Mouse (Mus musculus) splenic B cell, adult 2 months (primary cell): ENCODE data around the gene Arpc1a.
"Not testable (repeated sequence)": the region's sequence is repeated elsewhere in the genome, so short reads cannot be mapped to it uniquely, and the experiment has no call there.

Experiments
- DNase-seq: peaks from one replicate; pipeline ENCODE4 v3.0.0-alpha.2; 2011; ENCODE audit warnings: low read depth, low spot score
- H3K27me3 ChIP-seq: 2 replicates; pipeline ENCODE4 v1.6.1; 2012; ENCODE audit warnings: mild to moderate bottlenecking, low read length, moderate library complexity, mixed read lengths; ENCODE audit not compliant: control insufficient read depth, poor library complexity, insufficient read depth, severe bottlenecking
- H3K36me3 ChIP-seq: 2 replicates; pipeline ENCODE4 v1.6.1; 2012; ENCODE audit warnings: mild to moderate bottlenecking, low read length, moderate library complexity, mixed read lengths; ENCODE audit not compliant: control insufficient read depth, poor library complexity, insufficient read depth, severe bottlenecking

Arpc1a gene

GRCm38 (mm10) chr5:145083632-145084451 lies at the start of gene Arpc1a, which contains the start of gene Kpna7:
Gene Arpc1a, plus strand, starts transcription at chr5:145083830.
Gene Kpna7, minus strand, starts transcription at chr5:145084030.
- no peaks in the 10 kb centered on the region for H3K27me3 ChIP-seq
- H3K36me3 ChIP-seq: peaks cover 6% of the 10 kb centered on the region; the same call in 1 of the 2 replicates
- DNase-seq: peak; percentile 97

DNA sequence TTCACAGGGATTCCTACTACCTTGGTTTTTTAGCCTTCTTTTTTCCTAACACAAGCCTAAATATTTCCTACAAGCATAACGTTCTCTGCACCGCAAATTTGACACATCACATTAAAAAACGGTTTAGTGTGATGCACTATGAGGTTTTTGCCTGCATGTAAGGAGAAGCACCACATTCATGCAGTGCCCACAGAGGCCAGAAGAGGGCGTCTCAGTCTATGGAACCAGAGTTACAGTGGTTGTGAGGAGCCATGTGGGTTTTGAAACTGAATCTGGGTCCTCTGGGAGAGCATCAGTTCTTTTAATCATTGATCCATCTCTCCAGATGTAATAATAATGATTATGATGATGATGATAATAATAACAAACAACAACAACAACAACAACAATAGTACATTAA lies 42.0 kb upstream of the Arpc1a start:
- peak; percentile 25 for DNase-seq
- Histone ChIP-seq H3K36me3 (no peaks in the 10 kb centered on the region), H3K27me3 (no peaks in the 10 kb centered on the region)

- not testable (repeated sequence) for DNase-seq, H3K27me3 ChIP-seq, H3K36me3 ChIP-seq
These were observed 40.9 kb upstream of the Arpc1a start, which contains the start of gene 1700018F24Rik for GRCm38 (mm10) chr5:145042690-145043089. Gene 1700018F24Rik, plus strand, starts transcription at chr5:145042990.

DNA sequence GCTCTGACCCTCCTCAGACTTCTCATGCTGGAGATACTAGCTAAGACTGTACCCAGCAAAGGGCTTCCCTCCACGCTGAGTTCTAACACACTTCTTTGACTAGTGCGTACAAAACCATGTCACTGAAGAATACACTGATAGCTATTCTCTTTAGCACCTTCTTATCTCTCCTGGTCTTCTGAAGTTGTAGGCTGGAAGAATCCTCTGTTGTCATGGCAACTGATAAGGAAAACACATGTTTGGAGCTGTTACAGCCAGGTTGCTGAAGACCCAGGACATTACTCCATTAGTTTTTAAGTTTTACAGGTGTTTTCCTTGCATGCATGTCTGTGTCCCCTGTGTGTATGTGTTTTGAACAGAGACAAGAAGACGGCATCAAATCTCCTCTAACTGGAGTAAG lies 29.4 kb upstream of the Arpc1a start:
- not testable (repeated sequence) for H3K27me3 ChIP-seq, DNase-seq, H3K36me3 ChIP-seq

GRCm38 (mm10) chr5:145057907-145058306 lies 25.7 kb upstream of the Arpc1a start:
- Histone ChIP-seq H3K36me3 (no peaks in the 10 kb centered on the region), H3K27me3 (no peaks in the 10 kb centered on the region)

DNA sequence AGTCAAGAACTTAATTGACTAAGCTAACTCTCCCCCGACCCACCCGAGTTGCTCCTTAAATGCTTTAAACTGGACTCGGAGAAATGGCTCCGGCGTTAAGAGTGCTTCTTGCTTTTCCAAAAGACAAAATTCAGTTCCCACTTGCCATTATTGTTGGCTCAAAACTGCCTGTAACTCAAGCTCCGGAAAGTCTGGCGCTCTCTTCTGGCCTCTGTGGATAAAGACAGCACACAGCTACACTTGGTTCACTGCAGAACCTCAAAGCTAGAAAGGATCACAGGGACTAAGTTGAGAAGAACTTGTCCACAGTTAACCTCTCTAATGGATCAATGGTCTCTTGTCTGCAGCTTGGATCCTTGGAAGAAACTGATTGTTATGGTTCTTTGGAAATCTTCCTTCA lies 24.9 kb upstream of the Arpc1a start:
- Histone ChIP-seq H3K27me3 (no peaks in the 10 kb centered on the region), H3K36me3 (no peaks in the 10 kb centered on the region)
- DNase-seq: no peak

More at GRCm38 (mm10) chr5:145057907-145058306, 25.7 kb upstream of the Arpc1a start:
- no peak for DNase-seq

GRCm38 (mm10) chr5:145059524-145059923 lies 24.1 kb upstream of the Arpc1a start:
- DNase-seq: no peak
- Histone ChIP-seq H3K36me3 (no peaks in the 10 kb centered on the region), H3K27me3 (no peaks in the 10 kb centered on the region)

GRCm38 (mm10) chr5:145064765-145065340 lies 18.8 kb upstream of the Arpc1a start:
- no peak for DNase-seq
- Histone ChIP-seq H3K27me3 (no peaks in the 10 kb centered on the region), H3K36me3 (no peaks in the 10 kb centered on the region)

- Histone ChIP-seq H3K36me3 (no peaks in the 10 kb centered on the region), H3K27me3 (no peaks in the 10 kb centered on the region)
- DNase-seq: no peak
These were observed 14.8 kb upstream of the Arpc1a start for GRCm38 (mm10) chr5:145068863-145069262.

GRCm38 (mm10) chr5:145069707-145070106 lies 13.9 kb upstream of the Arpc1a start:
- peak; percentile 82 for DNase-seq
- Histone ChIP-seq H3K27me3 (no peaks in the 10 kb centered on the region), H3K36me3 (no peaks in the 10 kb centered on the region)

- H3K36me3 ChIP-seq: no peaks in the 10 kb centered on the region
- H3K27me3 ChIP-seq: no peaks in the 10 kb centered on the region
- DNase-seq: peak; percentile 17
These were observed 12.3 kb upstream of the Arpc1a start for GRCm38 (mm10) chr5:145071342-145071741.

DNA sequence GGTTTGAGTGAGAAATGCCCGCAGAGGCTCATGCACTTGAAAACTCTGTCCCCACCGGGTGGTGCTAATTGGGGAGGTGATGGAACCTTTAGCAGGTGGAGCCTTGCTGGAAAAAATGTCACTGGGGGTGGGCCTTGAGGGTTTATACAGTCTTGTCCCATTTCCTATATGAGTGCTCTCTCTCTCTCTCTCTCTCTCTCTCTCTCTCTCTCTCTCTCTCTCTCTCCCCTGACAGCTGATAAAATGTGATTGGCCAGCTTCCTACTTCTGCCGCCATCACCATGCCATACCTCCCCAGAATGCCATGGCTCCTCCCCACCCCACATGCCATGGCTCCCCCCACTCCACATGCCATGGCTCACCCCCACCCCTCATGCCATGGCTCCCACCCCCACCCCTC lies 8.5 kb upstream of the Arpc1a start:
- no peaks in the 10 kb centered on the region for H3K36me3 ChIP-seq
- no peak for DNase-seq
- no peaks in the 10 kb centered on the region for H3K27me3 ChIP-seq

DNA sequence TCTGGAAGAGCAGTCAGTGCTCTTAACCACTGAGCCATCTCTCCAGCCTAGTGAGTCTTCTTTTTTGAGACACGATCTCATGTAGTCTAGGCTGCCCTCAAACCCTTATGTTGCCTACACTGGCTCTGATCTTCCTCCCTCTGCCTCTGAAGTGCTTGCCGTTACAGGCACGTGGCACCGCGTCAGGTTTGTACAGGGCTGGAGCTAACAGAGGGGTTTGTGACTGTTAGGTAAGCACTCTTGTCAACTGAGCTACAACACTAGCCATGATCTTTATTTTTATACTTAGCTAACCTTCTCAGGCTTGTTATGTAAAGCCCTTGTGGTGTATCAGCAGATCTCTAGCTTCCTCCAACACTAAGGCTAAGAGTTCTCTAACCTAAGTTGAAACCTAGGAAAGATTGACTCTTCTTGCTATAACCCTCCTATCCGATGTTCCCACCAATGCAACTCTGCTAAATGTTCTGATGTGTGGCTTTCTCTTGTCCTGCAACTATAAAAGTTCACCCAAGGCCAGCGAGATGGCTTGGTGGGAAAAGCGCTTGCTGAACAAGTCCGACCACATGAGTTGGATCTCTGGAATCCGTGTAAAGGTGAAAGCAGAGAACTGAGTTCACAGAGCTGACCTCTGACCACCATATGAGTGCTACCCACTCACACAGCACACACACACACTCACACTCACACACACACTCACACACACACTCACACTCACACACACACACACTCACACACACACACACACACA lies 1.6 kb upstream of the Arpc1a start:
- DNase-seq: no peak
- Histone ChIP-seq H3K36me3 (peaks cover 2% of the 10 kb centered on the region; the same call in 1 of the 2 replicates), H3K27me3 (no peaks in the 10 kb centered on the region)

DNA sequence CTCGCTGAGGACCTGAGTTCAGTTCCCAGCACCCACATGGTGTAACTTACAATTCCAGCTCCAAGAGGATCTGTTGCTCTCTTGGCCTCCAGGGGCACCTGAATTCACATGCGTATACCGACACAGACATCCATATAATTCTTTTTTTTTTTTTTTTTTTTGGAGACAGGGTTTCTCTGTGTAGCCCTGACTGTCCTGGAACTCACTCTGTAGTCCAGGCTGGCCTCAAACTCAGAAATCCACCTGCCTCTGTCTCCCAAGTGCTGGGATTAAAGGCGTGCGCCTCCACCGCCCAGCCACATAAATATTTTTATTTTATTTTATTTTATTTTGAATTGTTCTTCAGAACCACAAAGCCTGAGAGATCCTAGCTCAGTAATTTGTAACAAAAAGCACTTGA lies 429 bp upstream of the Arpc1a start:
- not testable (repeated sequence) for H3K36me3 ChIP-seq, DNase-seq, H3K27me3 ChIP-seq

DNA sequence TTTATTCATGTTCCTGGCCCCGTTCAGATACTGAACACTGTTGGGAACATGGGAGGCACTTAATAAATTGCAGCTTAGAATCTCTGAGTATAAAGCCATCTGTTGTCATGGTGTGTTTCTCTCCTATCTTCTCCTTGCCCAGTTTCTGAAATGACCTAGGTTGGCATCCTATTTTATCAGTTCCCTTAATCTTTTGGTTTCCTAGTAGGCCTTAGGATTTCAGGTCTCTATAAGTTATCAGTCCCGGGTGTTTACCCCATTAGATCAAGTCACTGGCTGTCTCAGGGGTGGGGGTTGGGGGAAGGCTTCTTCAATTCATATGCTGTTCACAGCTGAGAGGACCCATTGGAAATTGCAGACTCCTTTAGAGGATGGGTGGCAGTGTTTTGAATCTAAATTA lies 1.2 kb downstream of the Arpc1a start:
- Histone ChIP-seq H3K27me3 (no peaks in the 10 kb centered on the region), H3K36me3 (peaks cover 6% of the 10 kb centered on the region; the same call in 1 of the 2 replicates)
- no peak for DNase-seq
